Mouse (Mus musculus): ENCODE data around the gene Sbsn. TPM values are rescaled to one million over a fixed set of nuclear protein-coding genes. Genes with fewer than 3 reads are reported as not detected.

Sbsn gene
- total and polyA plus RNA-seq, 3 experiments: 1.6 to 2.3 (median 1.8) TPM

DNA sequence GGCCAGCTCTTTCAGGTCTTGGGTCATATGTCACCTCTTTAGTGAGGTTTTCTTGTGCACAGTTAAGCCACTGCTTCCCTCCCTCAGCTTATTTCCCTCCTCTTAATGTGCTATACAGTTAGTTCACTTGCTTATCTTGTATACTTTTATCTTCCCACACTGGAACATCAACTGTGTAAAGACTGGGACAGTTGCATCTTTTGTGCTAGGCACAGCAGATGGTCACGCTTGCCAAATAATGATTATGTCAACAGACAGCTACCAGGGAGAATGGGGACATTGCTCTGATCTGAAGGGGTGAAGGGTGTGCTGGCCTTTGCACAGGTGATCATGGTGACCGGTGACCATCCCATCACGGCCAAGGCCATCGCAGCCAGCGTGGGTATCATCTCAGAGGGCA lies 31.6 kb upstream of the Sbsn start:
- DNase-seq: no peak
- Histone ChIP-seq H3K27me3 (ENCODE audit: control insufficient read depth, insufficient read depth, low read length) (peaks cover 3% of the 10 kb centered on the region; the same call in 1 of the 2 replicates), H3K4me1 (ENCODE audit: control insufficient read depth, insufficient read depth, low read length) (no peaks in the 10 kb centered on the region), H3K27ac (no peak overlapping the region), H3K79me2 (replicated peaks; ENCODE audit: control insufficient read depth, insufficient read depth, low read length) (no peaks in the 10 kb centered on the region), H3K9ac (ENCODE audit: low read depth, low read length) (no peak overlapping the region), H3K36me3 (ENCODE audit: control insufficient read depth, insufficient read depth, low read length) (no peaks in the 10 kb centered on the region), H3K4me3 (no peak overlapping the region)
- no peak for TF ChIP-seq CTCF (IDR thresholded peaks at IDR 0.05)
- no peak for TF ChIP-seq EP300 (IDR thresholded peaks at IDR 0.05; ENCODE audit: insufficient read depth, low read depth, low read length)
- no peak for TF ChIP-seq POLR2A (IDR thresholded peaks at IDR 0.05; ENCODE audit: insufficient read depth, low read depth, low read length)
- WGBS: 92% methylated on average over 5 of the region's 5 CpGs
- intact Hi-C loops (cut with DNase I): no loop called here

DNA sequence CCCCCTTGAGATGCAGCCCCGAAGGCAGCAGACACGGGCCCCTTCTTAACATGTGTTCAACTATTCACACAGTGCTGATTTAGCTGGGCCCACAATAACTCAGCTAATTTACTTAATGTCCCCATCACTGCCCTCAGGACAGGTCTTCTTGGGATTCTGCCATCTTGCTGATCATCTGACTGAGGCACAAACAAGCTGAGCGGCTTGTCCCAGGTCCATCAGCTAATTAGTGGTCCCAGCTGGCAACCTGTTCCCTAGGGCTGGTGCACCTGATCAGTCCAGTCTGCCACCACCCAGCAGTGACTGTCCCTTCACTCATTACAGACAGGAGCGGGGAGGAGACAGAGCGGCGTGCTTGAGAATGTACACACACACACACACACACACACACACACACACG lies 30.0 kb upstream of the Sbsn start:
- no peak for DNase-seq
- H3K27me3 ChIP-seq (ENCODE audit: control insufficient read depth, insufficient read depth, low read length): peaks cover 3% of the 10 kb centered on the region; the same call in 1 of the 2 replicates
- 86% methylated on average over 7 of the region's 7 CpGs for WGBS

DNA sequence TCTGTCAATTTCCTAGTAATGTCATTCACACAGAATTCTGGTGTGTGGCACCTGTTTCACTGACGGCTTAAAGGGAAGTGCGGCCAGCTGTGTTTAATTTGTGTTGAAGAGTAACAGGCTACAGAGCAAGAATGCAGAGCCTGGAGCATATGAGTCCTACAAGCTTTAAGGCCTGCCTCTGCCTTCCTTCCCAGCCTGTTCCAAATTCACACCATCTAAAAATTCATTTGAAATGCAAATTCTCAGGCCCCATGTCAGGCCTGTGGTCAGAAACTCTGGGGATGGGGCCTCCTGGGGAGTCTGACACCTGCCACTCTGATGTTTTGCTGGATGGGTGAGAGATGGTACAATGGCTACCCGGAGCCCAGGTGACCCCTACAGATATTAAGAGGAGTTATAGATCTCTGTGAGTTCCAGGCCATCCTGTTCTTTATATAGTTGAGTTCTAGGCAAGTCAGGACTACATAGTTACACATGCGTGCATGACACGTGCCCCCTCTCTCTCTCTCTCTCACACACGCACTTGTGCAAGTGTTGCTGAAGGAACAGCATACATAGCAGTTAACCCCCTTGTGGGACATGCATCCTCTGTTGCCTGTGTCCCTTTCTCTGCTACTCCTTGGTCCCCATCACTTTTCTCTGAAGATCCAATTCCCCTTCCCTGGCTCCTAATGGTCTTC lies 27.9 kb upstream of the Sbsn start:
- Histone ChIP-seq H3K4me3 (no peak overlapping the region), H3K79me2 (replicated peaks; ENCODE audit: control insufficient read depth, insufficient read depth, low read length) (no peaks in the 10 kb centered on the region), H3K27me3 (ENCODE audit: control insufficient read depth, insufficient read depth, low read length) (no peaks in the 10 kb centered on the region), H3K9ac (ENCODE audit: low read depth, low read length) (no peak overlapping the region), H3K4me1 (ENCODE audit: control insufficient read depth, insufficient read depth, low read length) (peaks cover 2% of the 10 kb centered on the region), H3K27ac (no peak overlapping the region), H3K36me3 (ENCODE audit: control insufficient read depth, insufficient read depth, low read length) (no peaks in the 10 kb centered on the region)
- intact Hi-C loops (cut with DNase I): no loop called here
- TF ChIP-seq POLR2A (IDR thresholded peaks at IDR 0.05; ENCODE audit: insufficient read depth, low read depth, low read length) (no peak), EP300 (IDR thresholded peaks at IDR 0.05; ENCODE audit: insufficient read depth, low read depth, low read length) (no peak), CTCF (IDR thresholded peaks at IDR 0.05) (no peak)
- WGBS: 70% methylated on average over 6 of the region's 6 CpGs
- DNase-seq: no peak

More for the DNA sequence above, 30.0 kb upstream of the Sbsn start:
- no peaks in the 10 kb centered on the region for H3K36me3 ChIP-seq (ENCODE audit: control insufficient read depth, insufficient read depth, low read length)
- H3K4me3 ChIP-seq: no peak overlapping the region
- TF ChIP-seq EP300 (IDR thresholded peaks at IDR 0.05; ENCODE audit: insufficient read depth, low read depth, low read length) (no peak), CTCF (IDR thresholded peaks at IDR 0.05) (no peak), POLR2A (IDR thresholded peaks at IDR 0.05; ENCODE audit: insufficient read depth, low read depth, low read length) (no peak)
- H3K79me2 ChIP-seq (replicated peaks; ENCODE audit: control insufficient read depth, insufficient read depth, low read length): no peaks in the 10 kb centered on the region
- no peak overlapping the region for H3K9ac ChIP-seq (ENCODE audit: low read depth, low read length)
- H3K27ac ChIP-seq: no peak overlapping the region
- intact Hi-C loops (cut with DNase I): no loop called here
- no peaks in the 10 kb centered on the region for H3K4me1 ChIP-seq (ENCODE audit: control insufficient read depth, insufficient read depth, low read length)

DNA sequence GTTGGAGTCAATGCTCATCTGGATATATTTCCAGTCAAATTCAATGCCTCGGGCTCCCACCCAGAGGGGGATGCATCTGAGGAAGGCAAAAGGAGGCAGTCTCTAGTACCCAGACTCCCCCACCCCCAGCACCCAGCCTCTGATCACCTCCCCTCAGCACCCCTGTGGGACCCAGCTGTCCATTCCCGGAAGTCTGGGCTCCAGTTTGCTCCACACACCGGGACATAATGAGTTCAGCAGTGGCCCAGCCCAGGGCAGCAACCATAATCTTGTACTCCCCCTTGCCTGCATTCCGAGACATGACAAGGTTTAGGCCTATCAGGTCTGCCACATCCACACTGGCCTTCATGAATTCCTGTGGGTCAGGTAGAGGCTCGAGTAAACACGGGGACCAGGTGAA lies 23.1 kb upstream of the Sbsn start:
- intact Hi-C loops (cut with DNase I): loop anchor here (5.0 kb wide), 1 partner anchor 76 kb away; the partner anchor contains the start of gene Rbm42
- 83% methylated on average over 6 of the region's 6 CpGs for WGBS
- TF ChIP-seq CTCF (IDR thresholded peaks at IDR 0.05) (no peak), POLR2A (IDR thresholded peaks at IDR 0.05; ENCODE audit: insufficient read depth, low read depth, low read length) (no peak), EP300 (IDR thresholded peaks at IDR 0.05; ENCODE audit: insufficient read depth, low read depth, low read length) (no peak)
- Histone ChIP-seq H3K27ac (peak overlapping the region; percentile 93), H3K79me2 (replicated peaks; ENCODE audit: control insufficient read depth, insufficient read depth, low read length) (no peaks in the 10 kb centered on the region), H3K4me1 (ENCODE audit: control insufficient read depth, insufficient read depth, low read length) (peaks cover 5% of the 10 kb centered on the region), H3K4me3 (peak overlapping the region; percentile 86; the same call in 1 of the 2 replicates), H3K9ac (ENCODE audit: low read depth, low read length) (no peak overlapping the region), H3K36me3 (ENCODE audit: control insufficient read depth, insufficient read depth, low read length) (no peaks in the 10 kb centered on the region; the same call in 1 of the 2 replicates), H3K27me3 (ENCODE audit: control insufficient read depth, insufficient read depth, low read length) (no peaks in the 10 kb centered on the region)
- DNase-seq: no peak

DNA sequence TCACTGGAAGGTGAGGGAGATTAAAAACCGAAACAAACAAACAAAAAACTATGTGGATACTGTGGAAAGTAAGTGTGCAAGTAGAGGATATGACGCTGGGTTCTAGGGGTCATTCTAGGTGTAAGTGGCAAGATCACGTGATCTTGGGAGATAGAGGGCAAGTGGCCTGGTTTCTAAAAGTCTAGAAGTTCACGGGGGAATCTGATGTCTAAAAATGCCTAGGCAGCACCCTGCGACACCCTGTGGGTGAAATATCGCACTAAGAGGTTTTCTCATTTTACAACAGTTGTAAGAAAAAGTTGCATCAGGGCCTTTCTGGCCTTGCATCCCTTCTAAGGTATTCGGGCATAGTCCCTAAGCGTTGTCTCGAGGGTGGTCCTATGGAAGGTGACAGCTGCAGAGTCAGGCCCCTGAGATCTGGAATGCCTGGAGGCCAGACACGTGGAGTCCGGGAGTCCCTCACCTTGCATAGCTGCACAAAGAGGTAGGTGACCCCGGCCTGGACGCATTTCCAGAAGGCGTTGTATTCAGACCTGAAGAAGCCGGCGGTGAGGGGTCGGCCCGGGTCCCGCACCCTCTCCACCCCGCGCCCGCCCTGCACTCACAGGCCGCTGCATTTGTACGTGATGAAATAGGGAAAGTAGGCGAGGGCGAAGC lies 22.4 kb upstream of the Sbsn start:
- H3K4me3 ChIP-seq: peak overlapping the region; percentile 86
- H3K36me3 ChIP-seq (ENCODE audit: control insufficient read depth, insufficient read depth, low read length): no peaks in the 10 kb centered on the region; the same call in 1 of the 2 replicates
- intact Hi-C loops (cut with DNase I): loop anchor here (1.0 to 5.0 kb wide), 2 partner anchors 64 to 77 kb away; partner anchors contain the start of gene Rbm42
- H3K79me2 ChIP-seq (replicated peaks; ENCODE audit: control insufficient read depth, insufficient read depth, low read length): no peaks in the 10 kb centered on the region
- H3K27me3 ChIP-seq (ENCODE audit: control insufficient read depth, insufficient read depth, low read length): no peaks in the 10 kb centered on the region
- H3K9ac ChIP-seq (ENCODE audit: low read depth, low read length): peak overlapping the region; percentile 92
- H3K4me1 ChIP-seq (ENCODE audit: control insufficient read depth, insufficient read depth, low read length): peaks cover 5% of the 10 kb centered on the region
- TF ChIP-seq EP300 (IDR thresholded peaks at IDR 0.05; ENCODE audit: insufficient read depth, low read depth, low read length) (no peak), POLR2A (IDR thresholded peaks at IDR 0.05; ENCODE audit: insufficient read depth, low read depth, low read length) (no peak), CTCF (IDR thresholded peaks at IDR 0.05) (no peak)
- 5% methylated on average over 26 of the region's 26 CpGs for WGBS
- DNase-seq: no peak
- peak overlapping the region; percentile 93 for H3K27ac ChIP-seq
